Mouse (Mus musculus) cortical plate, adult 2 months (tissue): ENCODE data around the gene Tanc1. TPM values are rescaled to one million over a fixed set of nuclear protein-coding genes. Genes with fewer than 3 reads are reported as not detected.

ENCODE experiments used
- H3K27ac ChIP-seq: fragments of 200-500 bp; 2 replicates; pipeline ENCODE4 v1.5.1; 2012; ENCODE audit warnings: low read length, control low read depth, inconsistent platforms; ENCODE audit not compliant: insufficient read depth
- H3K4me1 ChIP-seq: fragments of 200-500 bp; 2 replicates; pipeline ENCODE4 v1.6.1; 2011; ENCODE audit warnings: low read length; ENCODE audit not compliant: control insufficient read depth, insufficient read depth
- H3K4me3 ChIP-seq: fragments of 200-500 bp; 2 replicates; pipeline ENCODE4 v1.5.1; 2011; ENCODE audit warnings: mild to moderate bottlenecking, low read length, control low read depth; ENCODE audit not compliant: insufficient read depth
- CTCF ChIP-seq: fragments of 200-500 bp; IDR thresholded peaks from 2 replicates; pipeline ENCODE4 v1.5.1; 2011; ENCODE audit warnings: mild to moderate bottlenecking, control low read depth, low read length; ENCODE audit not compliant: insufficient read depth; ENCODE audit errors: extremely low read depth
- POLR2A ChIP-seq: fragments of 200-500 bp; IDR thresholded peaks from 2 replicates; pipeline ENCODE4 v1.6.1; 2011; ENCODE audit warnings: mild to moderate bottlenecking, low read length, control low read depth; ENCODE audit not compliant: insufficient read depth; ENCODE audit errors: extremely low read depth
- polyA plus RNA-seq: library from polyadenylated mRNA; depleted of rRNA; stranded (reverse); fragments of >200 nt; gene quantifications from 2 replicates; pipeline ENCODE4 v1.2.3, GENCODE M21; 2012

The Tanc1 gene
- polyA plus RNA-seq, 1 experiment: 9.8 TPM

- Histone ChIP-seq H3K4me3 (no peak overlapping the region), H3K27ac (no peak overlapping the region), H3K4me1 (peaks cover 2% of the 10 kb centered on the region)
- TF ChIP-seq CTCF (no peak), POLR2A (no peak)
Observed at GRCm38 (mm10) chr2:59707922-59708706, 96.3 kb downstream of the Tanc1 start.

GRCm38 (mm10) chr2:59710771-59711170 is 98.9 kb downstream of the Tanc1 start:
- Histone ChIP-seq H3K4me3 (no peak overlapping the region), H3K27ac (no peak overlapping the region), H3K4me1 (peaks cover 2% of the 10 kb centered on the region)
- TF ChIP-seq POLR2A (no peak), CTCF (no peak)

GRCm38 (mm10) chr2:59711992-59712391 is 100.2 kb downstream of the Tanc1 start:
- TF ChIP-seq CTCF (no peak), POLR2A (no peak)
- H3K4me1 ChIP-seq: peaks cover 2% of the 10 kb centered on the region
- H3K27ac ChIP-seq: no peak overlapping the region
- H3K4me3 ChIP-seq: no peak overlapping the region

- no peak overlapping the region for H3K27ac ChIP-seq
- no peak for TF ChIP-seq CTCF
- no peak for TF ChIP-seq POLR2A
- no peak overlapping the region for H3K4me3 ChIP-seq
- peaks cover 2% of the 10 kb centered on the region for H3K4me1 ChIP-seq
Observed at GRCm38 (mm10) chr2:59712484-59712883, 100.6 kb downstream of the Tanc1 start.

- H3K27ac ChIP-seq: no peak overlapping the region
- H3K4me3 ChIP-seq: no peak overlapping the region
- peaks cover 2% of the 10 kb centered on the region for H3K4me1 ChIP-seq
- TF ChIP-seq CTCF: no peak
- TF ChIP-seq POLR2A: no peak
Observed at GRCm38 (mm10) chr2:59713626-59714556, 102.0 kb downstream of the Tanc1 start.

- peaks cover 2% of the 10 kb centered on the region for H3K4me1 ChIP-seq
- H3K4me3 ChIP-seq: no peak overlapping the region
- TF ChIP-seq CTCF (no peak), POLR2A (no peak)
- H3K27ac ChIP-seq: no peak overlapping the region
Observed at GRCm38 (mm10) chr2:59714992-59715391, 103.2 kb downstream of the Tanc1 start.

GRCm38 (mm10) chr2:59716461-59716860 is 104.6 kb downstream of the Tanc1 start:
- TF ChIP-seq POLR2A (no peak), CTCF (no peak)
- H3K4me3 ChIP-seq: no peak overlapping the region
- no peak overlapping the region for H3K27ac ChIP-seq
- H3K4me1 ChIP-seq: peaks cover 2% of the 10 kb centered on the region

- no peak for TF ChIP-seq CTCF
- TF ChIP-seq POLR2A: no peak
- peaks cover 1% of the 10 kb centered on the region; the same call in 1 of the 2 replicates for H3K4me1 ChIP-seq
- H3K27ac ChIP-seq: no peak overlapping the region
- H3K4me3 ChIP-seq: no peak overlapping the region
Observed at GRCm38 (mm10) chr2:59717746-59718294, 106.0 kb downstream of the Tanc1 start.
